Mouse (Mus musculus) lung, adult 2 months (tissue): ENCODE measurements around the gene Mtmr2. TPM values are rescaled to one million over a fixed set of nuclear protein-coding genes. Genes with fewer than 3 reads are reported as not detected.
A peak's percentile ranks its signal among the peaks of the same experiment; 100 is the strongest.

ENCODE experiments used
- DNase-seq: peaks from one replicate; pipeline ENCODE4 v3.0.0; 2022
- H3K4me1 ChIP-seq: fragments of 200-500 bp; 2 replicates; pipeline ENCODE4 v1.6.1; 2011; ENCODE audit warnings: low read length; ENCODE audit not compliant: control insufficient read depth, insufficient read depth
- H3K4me3 ChIP-seq: fragments of 200-500 bp; replicated peaks from 2 replicates; pipeline ENCODE3; 2011; ENCODE audit warnings: low read depth, mild to moderate bottlenecking, control low read depth, low read length; ENCODE audit errors: extremely low read depth
- CTCF ChIP-seq: fragments of 200-500 bp; IDR thresholded peaks from 2 replicates; pipeline ENCODE4 v1.5.1; 2011; ENCODE audit warnings: mild to moderate bottlenecking, low read length, control low read depth; ENCODE audit not compliant: insufficient read depth
- POLR2A ChIP-seq: fragments of 200-500 bp; IDR thresholded peaks from 2 replicates; pipeline ENCODE4 v1.6.1; 2011; ENCODE audit warnings: low read depth, mild to moderate bottlenecking, control low read depth, low read length, borderline replicate concordance; ENCODE audit errors: extremely low read depth
- WGBS: fragments of 180-500 bp; shearing (Covaris S2); methylation state at CpG from one replicate; pipeline ENCODE4 v1.1.7; 2018; 5-methylcytosine and 5-hydroxymethylcytosine counted together
- polyA plus RNA-seq: library from polyadenylated mRNA; depleted of rRNA; stranded (reverse); fragments of >200 nt; gene quantifications from 2 replicates; pipeline ENCODE4 v1.2.3, GENCODE M21; 2012

The Mtmr2 gene
- polyA plus RNA-seq, 1 experiment: 28.8 TPM

GRCm38 (mm10) chr9:13794756-13795155 is 46.5 kb downstream of the Mtmr2 start:
- no peaks in the 10 kb centered on the region for H3K4me1 ChIP-seq
- H3K4me3 ChIP-seq: no peak overlapping the region
- TF ChIP-seq POLR2A (no peak), CTCF (no peak)
- DNase-seq: no peak
- 95% methylated on average over 2 of the region's 2 CpGs for WGBS

GRCm38 (mm10) chr9:13804480-13804879 is 56.3 kb downstream of the Mtmr2 start:
- H3K4me3 ChIP-seq: no peak overlapping the region
- H3K4me1 ChIP-seq: no peaks in the 10 kb centered on the region
- DNase-seq: no peak
- 71% methylated on average over 1 of the region's 1 CpGs for WGBS
- TF ChIP-seq POLR2A: no peak
- no peak for TF ChIP-seq CTCF

DNA sequence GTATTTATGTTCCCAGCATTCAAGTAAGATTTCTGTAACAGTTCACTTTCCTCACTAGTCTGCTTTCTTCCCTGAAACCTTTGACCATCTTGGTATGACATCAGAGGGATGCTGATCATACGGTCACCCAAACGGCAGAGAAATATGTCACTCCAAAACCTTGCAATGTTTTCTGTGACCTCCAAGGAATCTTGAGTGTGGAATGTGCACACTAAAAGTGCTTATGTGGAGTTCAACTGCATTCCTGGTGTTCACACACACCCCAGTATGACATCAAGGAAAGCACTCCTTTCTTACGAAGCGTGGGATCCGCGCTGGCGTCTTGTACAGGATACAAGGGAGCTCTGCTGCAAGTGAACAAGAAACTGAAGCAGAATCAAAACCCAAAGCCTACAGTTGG is 58.6 kb downstream of the Mtmr2 start:
- WGBS: 78% methylated on average over 7 of the region's 7 CpGs
- TF ChIP-seq POLR2A: no peak
- no peak for TF ChIP-seq CTCF
- DNase-seq: no peak
- Histone ChIP-seq H3K4me1 (no peaks in the 10 kb centered on the region), H3K4me3 (no peak overlapping the region)

- H3K4me1 ChIP-seq: no peaks in the 10 kb centered on the region
- TF ChIP-seq POLR2A (no peak), CTCF (no peak)
- no peak for DNase-seq
Observed at GRCm38 (mm10) chr9:13807657-13808056, 59.4 kb downstream of the Mtmr2 start.

DNA sequence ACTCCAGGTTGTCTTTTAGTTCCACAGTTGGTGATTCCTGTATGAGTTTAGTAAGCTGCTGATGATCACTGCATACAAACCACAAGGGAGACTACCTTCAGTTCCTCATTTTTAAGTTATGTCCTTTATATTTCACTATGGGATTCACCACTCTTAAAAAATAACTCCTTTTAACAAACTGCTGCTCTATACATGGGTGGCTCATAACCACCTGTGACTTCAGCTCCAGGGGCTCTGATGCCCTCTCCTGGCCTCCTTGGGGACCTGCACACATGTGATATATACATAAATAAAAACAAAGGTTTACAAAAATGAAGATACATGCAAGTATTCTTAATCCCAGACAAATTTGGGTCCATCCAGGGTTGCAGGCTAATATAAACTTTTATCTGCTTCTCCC is 61.7 kb downstream of the Mtmr2 start:
- H3K4me1 ChIP-seq: no peaks in the 10 kb centered on the region
- no peak for DNase-seq
- no peak overlapping the region for H3K4me3 ChIP-seq
- TF ChIP-seq POLR2A (no peak), CTCF (0 out of 2 replicates have a peak, but pooled peaks have one; percentile 23)

More at GRCm38 (mm10) chr9:13807657-13808056, 59.4 kb downstream of the Mtmr2 start:
- 81% methylated on average over 5 of the region's 5 CpGs for WGBS
- H3K4me3 ChIP-seq: no peak overlapping the region

GRCm38 (mm10) chr9:13818369-13818768 is 70.2 kb downstream of the Mtmr2 start:
- no peak overlapping the region for H3K4me3 ChIP-seq
- TF ChIP-seq POLR2A: no peak
- no peak for TF ChIP-seq CTCF
- WGBS: 90% methylated on average over 9 of the region's 9 CpGs
- peaks cover 3% of the 10 kb centered on the region for H3K4me1 ChIP-seq
- DNase-seq: no peak

DNA sequence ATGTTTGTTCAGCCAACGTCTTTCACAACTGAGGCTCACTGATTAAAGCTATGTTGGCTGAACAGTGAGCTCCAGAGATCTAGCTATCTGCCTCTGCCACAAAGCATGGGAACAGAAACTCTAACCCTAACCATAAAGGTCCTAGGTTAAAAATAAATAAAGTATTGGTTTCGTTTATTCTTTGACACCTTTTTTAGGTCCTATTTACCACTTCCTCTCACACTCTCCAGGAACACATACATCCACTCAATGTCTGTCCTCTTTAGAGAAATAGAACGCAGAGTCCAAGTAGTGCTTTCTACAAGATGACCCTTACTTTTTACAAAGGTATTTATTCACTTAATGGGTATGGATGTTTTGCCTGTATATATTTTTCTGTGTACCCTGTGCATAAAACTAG is 72.6 kb downstream of the Mtmr2 start:
- H3K4me1 ChIP-seq: peaks cover 3% of the 10 kb centered on the region

DNA sequence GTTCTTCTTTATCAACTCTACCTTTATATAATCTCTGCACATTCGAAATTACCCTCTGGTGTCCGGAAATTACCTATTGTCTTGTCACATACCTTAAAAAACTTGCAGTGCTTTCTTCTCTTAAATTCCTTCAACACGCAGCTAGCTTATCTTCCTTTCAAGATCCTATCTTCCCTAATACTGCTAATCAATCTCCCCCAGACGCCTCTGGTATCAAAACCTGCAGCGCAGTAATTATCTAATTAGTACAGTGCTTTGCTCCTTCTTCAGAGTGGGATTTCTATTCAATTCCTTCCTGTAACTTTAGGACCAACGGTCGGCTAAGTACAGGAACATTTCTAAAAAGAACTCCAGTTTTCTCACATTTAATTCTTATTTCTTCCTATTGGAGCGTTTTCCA is 77.7 kb downstream of the Mtmr2 start:
- TF ChIP-seq CTCF (no peak), POLR2A (no peak)
- no peak for DNase-seq
- H3K4me1 ChIP-seq: peaks cover 8% of the 10 kb centered on the region
- WGBS: 1% methylated on average over 8 of the region's 8 CpGs
- H3K4me3 ChIP-seq: peak overlapping the region; percentile 92

More for the DNA sequence above, 72.6 kb downstream of the Mtmr2 start:
- TF ChIP-seq CTCF (no peak), POLR2A (no peak)
- 84% methylated on average over 3 of the region's 3 CpGs for WGBS
- no peak overlapping the region for H3K4me3 ChIP-seq
- no peak for DNase-seq

GRCm38 (mm10) chr9:13826391-13826805 is 78.2 kb downstream of the Mtmr2 start:
- DNase-seq: no peak
- WGBS: under 1% methylated on average over 31 of the region's 31 CpGs
- H3K4me3 ChIP-seq: peak overlapping the region; percentile 92

GRCm38 (mm10) chr9:13826832-13827405 is 78.7 kb downstream of the Mtmr2 start, which contains the start of gene Cep57:
Gene Cep57 (minus strand): TSS chr9:13827107.
- Histone ChIP-seq H3K4me1 (peaks cover 8% of the 10 kb centered on the region), H3K4me3 (peak within 1 kb of the TSS; percentile 92)
- TF ChIP-seq POLR2A (peak; percentile 66; the same call in 1 of the 2 replicates), CTCF (no peak)
- WGBS: under 1% methylated on average over 44 of the region's 44 CpGs
- peak; percentile 93 for DNase-seq

More at GRCm38 (mm10) chr9:13826391-13826805, 78.2 kb downstream of the Mtmr2 start:
- H3K4me1 ChIP-seq: peaks cover 8% of the 10 kb centered on the region
- no peak; the same call in 1 of the 2 replicates for TF ChIP-seq POLR2A
- no peak for TF ChIP-seq CTCF
